Mouse (Mus musculus): ENCODE measurements around the gene Tbca. TPM values are rescaled to one million over a fixed set of nuclear protein-coding genes. Genes with fewer than 3 reads are reported as not detected.

The Tbca gene
- polyA plus RNA-seq, 1 experiment = 15.2 TPM

- H3K4me1 ChIP-seq = peaks cover 12% of the 10 kb centered on the region
- no peak overlapping the region for H3K4me3 ChIP-seq (replicated peaks)
- TF ChIP-seq FLI1 (IDR thresholded peaks at IDR 0.05; ENCODE audit: low read length) = no peak
- TF ChIP-seq GATA1 (IDR thresholded peaks at IDR 0.05; ENCODE audit: borderline replicate concordance, low read length) = no peak
- H3K27me3 ChIP-seq (replicated peaks) = peaks cover 84% of the 10 kb centered on the region
- no peaks in the 10 kb centered on the region for H3K36me3 ChIP-seq (replicated peaks; ENCODE audit: low read length)
- peaks cover 13% of the 10 kb centered on the region; the same call in 1 of the 2 replicates for H3K9me3 ChIP-seq
Measured at GRCm38 (mm10) chr13:94876286-94877210, 87.8 kb downstream of the Tbca start.

DNA sequence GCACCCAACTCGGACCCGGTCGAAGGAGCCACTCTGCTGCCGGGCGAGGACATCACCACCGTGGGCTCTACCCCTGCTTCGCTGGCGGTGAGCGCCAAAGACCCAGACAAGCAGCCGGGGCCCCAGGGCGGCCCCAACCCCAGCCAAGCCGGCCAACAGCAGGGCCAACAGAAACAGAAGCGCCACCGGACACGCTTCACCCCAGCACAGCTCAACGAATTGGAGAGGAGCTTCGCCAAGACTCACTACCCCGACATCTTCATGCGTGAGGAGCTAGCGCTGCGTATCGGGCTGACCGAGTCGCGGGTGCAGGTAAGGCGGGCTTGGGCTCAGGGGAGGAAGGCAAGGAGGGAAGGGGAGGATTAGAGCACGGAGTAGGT lies 88.5 kb downstream of the Tbca start:
- TF ChIP-seq FLI1 (IDR thresholded peaks at IDR 0.05; ENCODE audit: low read length) = no peak
- TF ChIP-seq GATA1 (IDR thresholded peaks at IDR 0.05; ENCODE audit: borderline replicate concordance, low read length) = no peak
- no peak overlapping the region for H3K4me3 ChIP-seq (replicated peaks)
- H3K27me3 ChIP-seq (replicated peaks) = peaks cover 84% of the 10 kb centered on the region
- no peaks in the 10 kb centered on the region for H3K36me3 ChIP-seq (replicated peaks; ENCODE audit: low read length)
- peaks cover 13% of the 10 kb centered on the region; the same call in 1 of the 2 replicates for H3K9me3 ChIP-seq
- peaks cover 13% of the 10 kb centered on the region for H3K4me1 ChIP-seq

- Histone ChIP-seq H3K4me1 (peaks cover 23% of the 10 kb centered on the region), H3K9me3 (peaks cover 13% of the 10 kb centered on the region; the same call in 1 of the 2 replicates), H3K36me3 (replicated peaks; ENCODE audit: low read length) (no peaks in the 10 kb centered on the region), H3K4me3 (replicated peaks) (no peak overlapping the region), H3K27me3 (replicated peaks) (peaks cover 84% of the 10 kb centered on the region)
- no peak for TF ChIP-seq FLI1 (IDR thresholded peaks at IDR 0.05; ENCODE audit: low read length)
- TF ChIP-seq GATA1 (IDR thresholded peaks at IDR 0.05; ENCODE audit: borderline replicate concordance, low read length) = no peak
Measured at GRCm38 (mm10) chr13:94877991-94878745, 89.5 kb downstream of the Tbca start.

- Histone ChIP-seq H3K4me3 (replicated peaks) (no peak overlapping the region), H3K4me1 (peaks cover 38% of the 10 kb centered on the region), H3K9me3 (peaks cover 20% of the 10 kb centered on the region; the same call in 1 of the 2 replicates), H3K27me3 (replicated peaks) (peaks cover 85% of the 10 kb centered on the region), H3K36me3 (replicated peaks; ENCODE audit: low read length) (no peaks in the 10 kb centered on the region)
- TF ChIP-seq GATA1 (IDR thresholded peaks at IDR 0.05; ENCODE audit: borderline replicate concordance, low read length) (no peak), FLI1 (IDR thresholded peaks at IDR 0.05; ENCODE audit: low read length) (no peak)
Measured at GRCm38 (mm10) chr13:94881201-94881600, 92.5 kb downstream of the Tbca start.

DNA sequence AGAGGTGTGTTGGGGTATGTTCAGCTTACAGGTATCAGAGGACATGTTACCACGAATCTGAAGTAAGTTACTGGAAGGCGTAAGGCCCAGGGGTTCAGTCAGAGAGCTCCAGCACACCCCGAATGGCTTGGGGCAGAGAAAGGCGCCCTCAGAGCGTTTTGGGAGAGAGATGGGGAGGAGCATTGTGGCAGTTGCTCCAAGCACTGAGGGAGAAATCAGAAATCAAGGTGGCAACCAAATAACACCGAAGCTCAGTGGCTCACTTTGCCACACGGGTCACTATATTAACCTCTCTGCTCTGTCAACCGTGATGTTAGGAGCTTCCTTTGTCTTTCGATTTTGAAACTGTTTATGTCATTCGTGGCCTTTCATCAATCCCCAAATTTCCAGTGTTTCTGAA lies 93.5 kb downstream of the Tbca start:
- Histone ChIP-seq H3K27me3 (replicated peaks) (peaks cover 82% of the 10 kb centered on the region), H3K4me1 (peaks cover 38% of the 10 kb centered on the region), H3K4me3 (replicated peaks) (peak overlapping the region; percentile 88), H3K36me3 (replicated peaks; ENCODE audit: low read length) (no peaks in the 10 kb centered on the region), H3K9me3 (peaks cover 15% of the 10 kb centered on the region; the same call in 1 of the 2 replicates)
- TF ChIP-seq GATA1 (IDR thresholded peaks at IDR 0.05; ENCODE audit: borderline replicate concordance, low read length) (no peak), FLI1 (IDR thresholded peaks at IDR 0.05; ENCODE audit: low read length) (no peak)

GRCm38 (mm10) chr13:94882711-94883145 lies 94.0 kb downstream of the Tbca start:
- Histone ChIP-seq H3K9me3 (peaks cover 10% of the 10 kb centered on the region; the same call in 1 of the 2 replicates), H3K36me3 (replicated peaks; ENCODE audit: low read length) (no peaks in the 10 kb centered on the region), H3K4me1 (peaks cover 36% of the 10 kb centered on the region), H3K4me3 (replicated peaks) (peak overlapping the region; percentile 88), H3K27me3 (replicated peaks) (peaks cover 81% of the 10 kb centered on the region)
- no peak for TF ChIP-seq GATA1 (IDR thresholded peaks at IDR 0.05; ENCODE audit: borderline replicate concordance, low read length)
- TF ChIP-seq FLI1 (IDR thresholded peaks at IDR 0.05; ENCODE audit: low read length) = no peak

DNA sequence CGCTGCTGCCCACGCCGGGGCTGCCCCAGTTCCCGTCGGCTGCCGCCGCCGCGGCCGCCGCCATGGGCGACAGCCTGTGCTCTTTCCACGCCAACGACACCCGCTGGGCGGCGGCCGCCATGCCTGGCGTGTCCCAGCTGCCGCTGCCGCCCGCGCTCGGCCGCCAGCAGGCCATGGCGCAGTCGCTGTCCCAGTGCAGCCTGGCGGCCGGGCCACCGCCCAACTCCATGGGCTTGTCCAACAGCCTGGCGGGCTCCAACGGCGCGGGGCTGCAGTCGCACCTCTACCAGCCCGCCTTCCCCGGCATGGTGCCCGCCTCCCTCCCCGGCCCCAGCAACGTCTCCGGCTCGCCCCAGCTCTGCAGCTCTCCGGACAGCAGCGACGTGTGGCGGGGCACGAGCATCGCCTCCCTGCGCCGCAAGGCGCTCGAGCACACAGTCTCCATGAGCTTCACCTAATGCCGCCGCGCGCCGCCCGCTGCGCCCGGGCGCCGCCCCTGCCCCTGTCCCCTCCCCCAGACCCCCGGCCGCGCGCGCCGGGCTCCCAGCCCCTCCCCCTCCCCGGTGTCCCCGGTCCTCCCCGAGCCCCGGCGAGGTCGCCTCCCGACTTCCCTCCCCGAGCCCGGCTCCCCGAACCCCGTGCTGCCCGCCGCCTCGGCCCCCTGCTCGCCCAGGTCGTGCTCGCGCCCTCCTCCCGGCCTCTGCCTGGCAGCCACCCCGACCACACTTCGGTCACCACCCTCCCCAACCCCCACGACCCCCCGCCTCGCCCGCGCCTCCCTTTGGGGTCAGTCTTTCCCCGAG lies 94.7 kb downstream of the Tbca start:
- Histone ChIP-seq H3K27me3 (replicated peaks) (peaks cover 84% of the 10 kb centered on the region), H3K4me1 (peaks cover 36% of the 10 kb centered on the region), H3K4me3 (replicated peaks) (peak overlapping the region; percentile 88), H3K36me3 (replicated peaks; ENCODE audit: low read length) (no peaks in the 10 kb centered on the region), H3K9me3 (peaks cover 10% of the 10 kb centered on the region; the same call in 1 of the 2 replicates)
- TF ChIP-seq FLI1 (IDR thresholded peaks at IDR 0.05; ENCODE audit: low read length) = no peak
- TF ChIP-seq GATA1 (IDR thresholded peaks at IDR 0.05; ENCODE audit: borderline replicate concordance, low read length) = no peak

DNA sequence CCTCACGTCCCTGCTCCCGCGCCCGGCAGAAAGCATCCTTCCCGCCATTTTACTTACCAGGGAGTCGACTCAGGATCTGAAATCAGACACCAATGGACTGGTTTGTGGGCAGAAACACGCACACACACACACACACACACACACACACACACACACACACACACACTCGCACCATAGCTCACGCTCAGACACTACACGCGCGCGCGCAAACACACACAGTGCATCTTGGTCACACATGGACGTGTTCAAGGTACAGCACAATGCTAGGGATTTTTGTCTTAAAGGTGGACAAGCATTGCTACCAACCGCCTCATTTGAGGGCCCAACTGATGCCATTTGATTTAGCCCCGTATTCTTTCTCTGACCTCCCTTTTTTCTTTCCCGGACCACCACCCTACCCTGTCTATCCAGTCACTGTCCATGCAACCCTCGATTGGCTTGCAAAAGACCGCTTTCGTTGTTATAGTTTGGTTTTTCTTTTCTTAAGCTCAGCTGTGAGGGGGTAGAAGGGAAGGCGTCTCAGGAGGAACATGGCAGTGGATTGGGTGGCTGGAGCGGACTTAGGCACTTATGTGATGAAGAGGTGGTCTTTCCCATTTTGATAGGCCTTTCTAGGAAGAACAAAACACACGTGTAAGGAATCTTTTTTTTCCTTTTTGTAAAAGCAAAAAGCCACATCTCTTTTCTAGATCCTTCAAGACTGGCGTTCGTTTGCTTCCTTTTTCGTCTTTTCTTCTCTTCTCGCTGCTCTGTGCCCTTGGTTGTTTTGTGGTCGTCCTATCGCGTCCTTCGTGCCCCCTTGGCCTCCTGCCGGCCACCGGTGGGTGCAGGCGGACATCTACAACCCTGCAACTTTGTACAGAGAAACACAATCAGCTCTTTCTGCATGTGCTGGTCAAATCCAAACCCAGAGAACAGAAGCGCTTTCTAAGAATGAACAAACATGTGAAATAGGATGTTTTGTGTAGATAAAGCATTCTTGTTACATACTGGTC lies 95.6 kb downstream of the Tbca start:
- peaks cover 10% of the 10 kb centered on the region; the same call in 1 of the 2 replicates for H3K9me3 ChIP-seq
- peaks cover 89% of the 10 kb centered on the region for H3K27me3 ChIP-seq (replicated peaks)
- no peak overlapping the region for H3K4me3 ChIP-seq (replicated peaks)
- H3K4me1 ChIP-seq = peaks cover 36% of the 10 kb centered on the region
- no peaks in the 10 kb centered on the region for H3K36me3 ChIP-seq (replicated peaks; ENCODE audit: low read length)
- no peak for TF ChIP-seq GATA1 (IDR thresholded peaks at IDR 0.05; ENCODE audit: borderline replicate concordance, low read length)
- TF ChIP-seq FLI1 (IDR thresholded peaks at IDR 0.05; ENCODE audit: low read length) = no peak

All from megakaryocyte, embryonic 14.5 days (primary cell).